Mouse (Mus musculus) lung, postnatal 0 days (tissue): ENCODE data around the gene B3gnt3. TPM values are rescaled to one million over a fixed set of nuclear protein-coding genes. Genes with fewer than 3 reads are reported as not detected.
A peak's percentile ranks its signal among the peaks of the same experiment; 100 is the strongest.

Experiments used
- ATAC-seq: fragments of 200-750 bp; cut with Nextera tagmentation; 2 replicates; pipeline ENCODE4 v1.8.0; 2017; ENCODE audit warnings: moderate library complexity
- DNase-seq: peaks from one replicate; pipeline ENCODE4 v3.0.0-alpha.2; 2016; ENCODE audit warnings: low spot score
- H3K27ac ChIP-seq: fragments of 300-500 bp; sonication (generic); 2 replicates; pipeline ENCODE4 v1.5.1; 2014; ENCODE audit warnings: antibody characterized with exemption, mild to moderate bottlenecking, low read length, mixed read lengths
- H3K27me3 ChIP-seq: fragments of 300-500 bp; sonication (generic); replicated peaks from 2 replicates; pipeline ENCODE4 v1.6.1; 2014; ENCODE audit warnings: low read length, mixed read lengths; ENCODE audit not compliant: insufficient read depth
- H3K36me3 ChIP-seq: fragments of 300-500 bp; sonication (generic); 2 replicates; pipeline ENCODE4 v1.6.1; 2014; ENCODE audit warnings: low read length, mixed read lengths; ENCODE audit not compliant: insufficient read depth
- H3K4me1 ChIP-seq: fragments of 300-500 bp; sonication (generic); 2 replicates; pipeline ENCODE4 v1.6.1; 2014; ENCODE audit warnings: antibody characterized with exemption, low read depth, low read length, mixed read lengths; ENCODE audit not compliant: insufficient read depth
- H3K4me2 ChIP-seq: fragments of 300-500 bp; sonication (generic); replicated peaks from 2 replicates; pipeline ENCODE4 v1.6.1; 2014; ENCODE audit warnings: low read depth, mild to moderate bottlenecking, low read length, moderate library complexity, mixed read lengths
- H3K4me3 ChIP-seq: fragments of 300-500 bp; sonication (generic); 2 replicates; pipeline ENCODE4 v1.5.1; 2014; ENCODE audit warnings: low read depth, low read length
- H3K9ac ChIP-seq: fragments of 300-500 bp; sonication (generic); replicated peaks from 2 replicates; pipeline ENCODE4 v1.6.1; 2014; ENCODE audit warnings: low read depth, mild to moderate bottlenecking
- H3K9me3 ChIP-seq: fragments of 300-500 bp; sonication (generic); 2 replicates; pipeline ENCODE4 v1.6.1; 2016; ENCODE audit warnings: low read length, mixed read lengths
- CTCF ChIP-seq: IDR thresholded peaks from 2 replicates; pipeline ENCODE4 v1.5.1; 2016; ENCODE audit warnings: antibody characterized with exemption, mild to moderate bottlenecking
- EP300 ChIP-seq: IDR thresholded peaks from 2 replicates; pipeline ENCODE4 v1.6.1; 2016; ENCODE audit warnings: antibody characterized with exemption, mild to moderate bottlenecking, control low read depth
- WGBS: fragments of 180-500 bp; shearing (Covaris S2); extraction: QIAGEN DNeasy Blood & Tissue Kit; methylation state at CpG from one replicate; pipeline ENCODE4 v1.1.7; 2014; 5-methylcytosine and 5-hydroxymethylcytosine counted together
- polyA plus RNA-seq: library from polyadenylated mRNA; unstranded; fragments of >200 nt; fragmentation: Nextera tagmentation; extraction: Ambion mirVana; gene quantifications from 2 replicates; pipeline ENCODE4 v1.2.1, GENCODE M21; 2015

B3gnt3 gene
- polyA plus RNA-seq, 1 experiment from 2014 or later = 12.1 TPM

DNA sequence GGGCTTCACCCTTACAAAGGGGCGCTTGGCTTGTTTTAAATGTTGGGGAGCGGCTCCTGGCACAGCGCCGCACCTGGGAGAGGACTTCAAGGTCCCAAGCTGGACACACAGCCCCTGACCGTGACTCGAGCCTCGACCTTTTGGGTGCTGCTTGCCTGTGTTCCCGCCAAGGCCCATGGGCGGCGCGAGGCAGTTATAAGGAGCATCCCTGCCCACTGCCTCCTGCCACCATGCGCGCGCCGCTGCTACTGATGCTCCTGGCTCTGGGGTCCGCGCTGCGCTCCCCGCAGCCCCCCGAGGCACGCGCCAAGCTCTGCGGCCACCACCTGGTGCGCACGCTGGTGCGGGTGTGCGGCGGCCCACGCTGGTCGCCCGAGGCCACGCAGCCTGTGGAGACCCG is 12.6 kb downstream of the B3gnt3 start, which contains the start of gene Insl3:
Insl3 (plus strand) TSS at position 187 of the 400 bp plus-strand sequence.
- 10% methylated on average over 33 of the region's 33 CpGs for WGBS
- no peak within 1 kb of the TSS for H3K9ac ChIP-seq
- H3K36me3 ChIP-seq = no peaks in the 10 kb centered on the region
- no peak for TF ChIP-seq EP300
- TF ChIP-seq CTCF = no peak
- H3K4me2 ChIP-seq = no peak within 1 kb of the TSS
- peaks cover 2% of the 10 kb centered on the region; the same call in 1 of the 2 replicates for H3K4me1 ChIP-seq
- DNase-seq (no peak), ATAC-seq (no peak)
- H3K9me3 ChIP-seq = no peaks in the 10 kb centered on the region
- no peak within 1 kb of the TSS for H3K27ac ChIP-seq
- no peak within 1 kb of the TSS for H3K4me3 ChIP-seq
- H3K27me3 ChIP-seq = peaks cover 88% of the 10 kb centered on the region

DNA sequence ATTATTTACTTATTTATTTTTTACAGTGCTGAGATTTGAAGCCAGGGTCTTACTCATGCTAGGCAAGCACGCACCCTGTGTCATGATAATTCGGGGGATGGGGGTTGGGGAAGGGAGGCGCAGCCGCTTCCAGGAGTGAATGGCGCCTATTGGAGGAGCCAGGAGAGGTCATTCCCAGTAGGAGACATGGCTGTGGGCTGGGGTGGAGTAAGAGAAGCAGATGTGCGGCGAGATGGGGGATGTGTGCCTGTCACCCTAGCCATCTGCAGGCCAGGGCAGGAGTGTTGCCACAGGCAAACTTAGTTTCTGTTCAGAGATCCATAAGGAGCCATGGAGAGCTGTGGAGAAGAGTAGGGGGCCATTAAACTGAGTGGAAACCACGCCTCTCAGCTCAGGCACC is 14.0 kb downstream of the B3gnt3 start:
- DNase-seq (no peak), ATAC-seq (no peak)
- H3K4me2 ChIP-seq = no peak overlapping the region
- no peak overlapping the region for H3K9ac ChIP-seq
- H3K27ac ChIP-seq = no peak overlapping the region
- no peaks in the 10 kb centered on the region for H3K9me3 ChIP-seq
- WGBS = 23% methylated on average over 8 of the region's 8 CpGs
- 0 out of 2 replicates have a peak, but pooled peaks cover 2% of the 10 kb centered on the region for H3K4me1 ChIP-seq
- H3K27me3 ChIP-seq = peaks cover 82% of the 10 kb centered on the region
- TF ChIP-seq CTCF (no peak), EP300 (no peak)
- H3K4me3 ChIP-seq = no peak overlapping the region
- no peaks in the 10 kb centered on the region for H3K36me3 ChIP-seq

DNA sequence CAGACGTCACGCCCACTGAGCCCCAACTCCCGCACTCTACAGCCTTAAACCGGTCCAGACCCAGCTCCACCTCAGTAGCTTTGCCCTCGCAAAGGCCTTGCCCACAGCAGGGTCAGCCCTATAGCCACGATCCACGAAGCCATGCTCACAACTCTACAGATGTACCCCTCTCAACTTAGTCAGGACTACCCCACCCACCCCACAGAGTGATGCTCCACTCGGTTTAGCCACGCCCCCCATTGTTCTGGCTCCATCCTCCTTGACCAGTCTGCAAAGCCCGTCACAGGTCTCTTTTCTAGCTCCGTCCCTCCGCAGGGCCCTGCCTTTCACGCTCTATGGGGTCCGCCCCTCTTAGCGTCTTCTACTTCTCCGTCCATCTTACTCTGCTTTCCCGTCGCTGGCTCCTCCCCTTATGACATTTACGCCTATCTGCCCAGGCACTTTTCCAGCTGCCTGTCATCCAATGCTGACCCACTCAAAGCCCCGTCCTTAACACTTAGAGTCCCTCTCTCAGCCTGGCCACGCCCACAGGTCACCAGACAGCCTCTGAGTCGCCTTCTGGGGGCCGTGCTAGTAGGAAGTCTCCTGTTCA is 15.3 kb downstream of the B3gnt3 start:
- H3K4me2 ChIP-seq = peak overlapping the region; percentile 27
- DNase-seq = no peak
- peak overlapping the region; percentile 15; the same call in 1 of the 2 replicates for H3K4me3 ChIP-seq
- H3K9me3 ChIP-seq = no peaks in the 10 kb centered on the region
- no peak for TF ChIP-seq EP300
- no peak for TF ChIP-seq CTCF
- peak; percentile 62 for ATAC-seq
- 14% methylated on average over 23 of the region's 23 CpGs for WGBS
- 0 out of 2 replicates have a peak, but pooled peaks cover 2% of the 10 kb centered on the region for H3K4me1 ChIP-seq
- H3K27me3 ChIP-seq = peaks cover 78% of the 10 kb centered on the region
- H3K36me3 ChIP-seq = no peaks in the 10 kb centered on the region
- no peak overlapping the region for H3K27ac ChIP-seq
- no peak overlapping the region for H3K9ac ChIP-seq

- peak overlapping the region; percentile 22; the same call in 1 of the 2 replicates for H3K4me2 ChIP-seq
- no peak for DNase-seq
- no peak overlapping the region for H3K4me3 ChIP-seq
- no peaks in the 10 kb centered on the region for H3K9me3 ChIP-seq
- H3K27me3 ChIP-seq = peaks cover 75% of the 10 kb centered on the region
- H3K27ac ChIP-seq = no peak overlapping the region
- TF ChIP-seq CTCF (peak; percentile 27), EP300 (no peak)
- 16% methylated on average over 23 of the region's 29 CpGs for WGBS
- ATAC-seq = no peak
- H3K9ac ChIP-seq = no peak overlapping the region
- H3K36me3 ChIP-seq = no peaks in the 10 kb centered on the region
- 0 out of 2 replicates have a peak, but pooled peaks cover 2% of the 10 kb centered on the region for H3K4me1 ChIP-seq
Measured at GRCm38 (mm10) chr8:71685573-71685972, 16.0 kb downstream of the B3gnt3 start.

- Histone ChIP-seq H3K4me3 (no peak overlapping the region), H3K4me2 (no peak overlapping the region), H3K4me1 (0 out of 2 replicates have a peak, but pooled peaks cover 3% of the 10 kb centered on the region), H3K27me3 (peaks cover 66% of the 10 kb centered on the region), H3K36me3 (no peaks in the 10 kb centered on the region), H3K27ac (no peak overlapping the region), H3K9ac (no peak overlapping the region), H3K9me3 (no peaks in the 10 kb centered on the region)
- no peak for DNase-seq
- ATAC-seq = no peak
- TF ChIP-seq CTCF = no peak
- TF ChIP-seq EP300 = no peak
- 40% methylated on average over 10 of the region's 10 CpGs for WGBS
Measured at GRCm38 (mm10) chr8:71684701-71685100, 16.9 kb downstream of the B3gnt3 start.

GRCm38 (mm10) chr8:71682832-71683231 is 18.8 kb downstream of the B3gnt3 start:
- H3K4me1 ChIP-seq = 0 out of 2 replicates have a peak, but pooled peaks cover 5% of the 10 kb centered on the region
- H3K27me3 ChIP-seq = peaks cover 47% of the 10 kb centered on the region
- no peak for ATAC-seq
- no peak overlapping the region for H3K9ac ChIP-seq
- no peaks in the 10 kb centered on the region for H3K36me3 ChIP-seq
- no peak overlapping the region for H3K4me3 ChIP-seq
- no peak overlapping the region for H3K4me2 ChIP-seq
- no peaks in the 10 kb centered on the region for H3K9me3 ChIP-seq
- no peak for TF ChIP-seq CTCF
- TF ChIP-seq EP300 = no peak
- 77% methylated on average over 12 of the region's 12 CpGs for WGBS
- no peak for DNase-seq
- H3K27ac ChIP-seq = no peak overlapping the region
